Mouse (Mus musculus) adrenal gland, postnatal 14 days (tissue): ENCODE data around the gene Susd3. TPM values are rescaled to one million over a fixed set of nuclear protein-coding genes. Genes with fewer than 3 reads are reported as not detected.

ENCODE experiments used
- DNase-seq: peaks from one replicate; pipeline ENCODE4 v3.0.0; 2021; ENCODE audit warnings: mixed read lengths
- total RNA-seq: library from RNA; stranded (reverse); gene quantifications from 2 replicates; pipeline ENCODE4 v1.2.3, GENCODE M21; 2021

The Susd3 gene
- total RNA-seq, 1 experiment from 2014 or later = 0.70 TPM

- DNase-seq = no peak
Observed at GRCm38 (mm10) chr13:49212711-49213500, 35.6 kb downstream of the Susd3 start.

- no peak for DNase-seq
Observed at GRCm38 (mm10) chr13:49209306-49209705, 39.2 kb downstream of the Susd3 start.

DNA sequence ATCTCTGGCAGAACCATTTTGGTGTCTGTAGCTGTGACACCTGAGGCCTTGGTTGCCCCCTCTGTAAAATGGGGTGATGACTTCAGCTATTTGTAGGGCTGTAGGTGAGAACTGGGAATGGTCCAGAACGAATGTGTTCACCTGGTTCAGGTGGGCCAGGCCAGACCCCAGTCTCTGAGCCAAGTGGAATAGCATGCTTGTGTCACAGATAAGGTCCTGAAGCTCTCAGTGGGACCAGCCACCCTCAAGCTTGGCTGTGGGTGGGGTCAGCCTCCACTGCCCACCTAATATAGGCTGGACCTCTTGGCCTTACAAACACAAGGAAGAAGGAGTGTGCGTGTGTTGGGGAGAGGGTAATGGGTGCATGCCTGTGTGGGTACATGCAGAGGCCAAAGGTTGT is 42.2 kb downstream of the Susd3 start:
- no peak for DNase-seq

DNA sequence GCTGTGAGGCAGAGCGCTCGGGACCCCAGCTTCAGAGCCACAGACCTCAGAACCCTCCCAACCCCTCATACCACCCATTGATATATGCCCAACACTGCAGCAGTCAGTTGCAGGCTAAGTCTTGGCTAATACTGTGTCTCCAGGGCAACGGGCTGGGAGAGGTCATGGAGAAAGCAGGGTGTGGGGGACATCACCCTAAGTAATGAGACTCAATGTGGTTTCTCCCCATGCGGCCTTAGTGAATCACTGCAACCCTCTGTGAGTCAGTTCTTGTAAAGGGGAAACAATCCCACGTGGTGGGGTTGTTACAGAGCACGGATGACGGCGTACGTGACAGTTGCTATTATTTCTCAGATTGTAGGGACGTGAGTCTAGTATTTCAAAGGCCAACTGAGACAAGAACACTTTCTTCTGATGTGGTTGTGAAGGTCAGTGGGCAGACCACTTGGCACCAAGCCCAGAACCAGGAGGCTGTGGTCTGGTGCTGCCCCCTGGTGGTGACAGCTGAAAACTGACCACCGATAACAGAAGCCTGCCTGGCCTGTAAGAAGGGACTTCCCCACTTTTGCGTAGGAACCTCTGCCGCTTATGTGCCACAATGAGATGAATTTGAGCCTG is 43.0 kb downstream of the Susd3 start:
- DNase-seq = peak; percentile 95

- no peak for DNase-seq
Observed at GRCm38 (mm10) chr13:49202556-49202955, 46.0 kb downstream of the Susd3 start.

- DNase-seq = no peak
Observed at GRCm38 (mm10) chr13:49200688-49201087, 47.8 kb downstream of the Susd3 start.

- no peak for DNase-seq
Observed at GRCm38 (mm10) chr13:49199891-49200290, 48.6 kb downstream of the Susd3 start.

GRCm38 (mm10) chr13:49198734-49199133 is 49.8 kb downstream of the Susd3 start:
- no peak for DNase-seq

DNA sequence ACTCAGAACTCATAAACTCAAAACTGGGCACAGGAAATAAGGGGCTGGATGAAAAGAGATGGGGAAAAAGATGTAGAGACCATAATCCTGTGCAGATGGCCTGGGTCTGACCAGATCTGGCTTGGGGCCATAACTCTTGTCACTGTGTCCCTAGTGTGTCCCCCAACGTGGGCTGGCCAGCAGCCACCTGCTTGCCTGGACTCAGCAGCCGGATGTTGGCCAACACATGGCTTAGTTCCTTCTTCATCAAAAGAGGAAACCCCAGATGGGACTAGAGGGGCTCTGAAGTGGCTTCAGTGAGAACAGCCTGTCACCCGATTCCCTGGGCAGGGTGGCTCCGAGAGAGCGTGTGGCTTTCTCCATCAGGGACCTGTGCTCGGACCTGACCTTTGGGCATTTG is 51.7 kb downstream of the Susd3 start:
- peak; percentile 40 for DNase-seq

GRCm38 (mm10) chr13:49196211-49196610 is 52.3 kb downstream of the Susd3 start:
- no peak for DNase-seq

- DNase-seq = no peak
Observed at GRCm38 (mm10) chr13:49195651-49196050, 52.9 kb downstream of the Susd3 start.

- no peak for DNase-seq
Observed at GRCm38 (mm10) chr13:49194811-49195210, 53.7 kb downstream of the Susd3 start.

- no peak for DNase-seq
Observed at GRCm38 (mm10) chr13:49193650-49194049, 54.9 kb downstream of the Susd3 start.

GRCm38 (mm10) chr13:49192156-49192855 is 56.2 kb downstream of the Susd3 start:
- DNase-seq = no peak

DNA sequence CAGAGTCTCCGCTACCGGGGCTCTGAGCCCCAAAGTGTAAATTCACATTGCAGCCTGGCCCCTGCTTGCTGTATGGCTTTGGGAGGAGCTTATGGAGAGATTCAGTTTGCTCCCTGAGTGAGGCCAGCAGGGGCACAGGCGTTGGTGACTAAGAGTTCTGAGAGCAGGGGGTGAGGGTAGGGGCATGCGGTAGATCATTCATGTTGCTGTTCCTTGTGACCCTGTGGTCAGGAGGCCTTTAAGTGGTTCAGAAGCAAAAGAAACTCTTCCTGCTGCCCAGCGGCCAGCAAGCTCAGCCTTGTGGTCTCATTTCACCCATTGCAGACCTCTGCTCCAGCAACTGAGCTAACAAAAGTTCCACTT is 56.9 kb downstream of the Susd3 start:
- no peak for DNase-seq

DNA sequence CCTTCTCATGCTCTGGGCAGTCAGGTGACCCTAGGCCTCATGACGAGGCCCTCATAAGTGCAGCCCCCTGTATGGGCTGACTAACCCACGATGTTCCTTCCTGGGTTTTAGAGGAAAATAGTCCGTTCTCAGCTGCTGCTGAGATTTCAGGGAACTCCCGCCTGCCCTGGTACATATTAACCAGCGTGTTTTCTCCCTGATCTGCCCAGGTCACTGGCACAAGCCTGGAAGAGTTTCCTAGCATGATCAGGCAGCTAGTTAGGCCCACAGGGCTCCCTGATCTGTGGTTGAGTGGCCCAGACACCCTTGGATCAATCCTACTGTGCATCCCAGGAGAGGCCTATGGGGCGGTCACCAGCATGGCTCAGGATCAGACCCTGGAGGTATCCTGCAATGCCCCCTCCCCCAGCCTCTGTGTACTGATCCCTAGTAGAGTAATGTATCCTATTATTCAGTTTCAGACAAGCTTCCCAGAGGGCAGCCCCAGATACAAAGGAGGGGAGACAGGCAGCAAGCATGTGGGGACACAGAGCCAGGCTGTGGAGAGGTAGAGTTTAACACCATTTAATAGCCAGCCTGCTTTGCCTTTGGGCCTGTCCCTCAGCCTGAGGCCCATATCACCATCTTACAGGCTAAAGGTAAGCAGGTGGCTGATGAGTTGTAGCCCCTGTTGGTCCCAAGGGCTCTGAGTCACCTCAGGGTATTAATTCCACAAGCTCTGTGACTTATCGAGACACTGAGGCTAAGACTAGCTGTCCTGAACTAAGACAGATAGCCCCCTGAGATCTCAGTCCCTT is 57.4 kb downstream of the Susd3 start:
- DNase-seq = no peak

DNA sequence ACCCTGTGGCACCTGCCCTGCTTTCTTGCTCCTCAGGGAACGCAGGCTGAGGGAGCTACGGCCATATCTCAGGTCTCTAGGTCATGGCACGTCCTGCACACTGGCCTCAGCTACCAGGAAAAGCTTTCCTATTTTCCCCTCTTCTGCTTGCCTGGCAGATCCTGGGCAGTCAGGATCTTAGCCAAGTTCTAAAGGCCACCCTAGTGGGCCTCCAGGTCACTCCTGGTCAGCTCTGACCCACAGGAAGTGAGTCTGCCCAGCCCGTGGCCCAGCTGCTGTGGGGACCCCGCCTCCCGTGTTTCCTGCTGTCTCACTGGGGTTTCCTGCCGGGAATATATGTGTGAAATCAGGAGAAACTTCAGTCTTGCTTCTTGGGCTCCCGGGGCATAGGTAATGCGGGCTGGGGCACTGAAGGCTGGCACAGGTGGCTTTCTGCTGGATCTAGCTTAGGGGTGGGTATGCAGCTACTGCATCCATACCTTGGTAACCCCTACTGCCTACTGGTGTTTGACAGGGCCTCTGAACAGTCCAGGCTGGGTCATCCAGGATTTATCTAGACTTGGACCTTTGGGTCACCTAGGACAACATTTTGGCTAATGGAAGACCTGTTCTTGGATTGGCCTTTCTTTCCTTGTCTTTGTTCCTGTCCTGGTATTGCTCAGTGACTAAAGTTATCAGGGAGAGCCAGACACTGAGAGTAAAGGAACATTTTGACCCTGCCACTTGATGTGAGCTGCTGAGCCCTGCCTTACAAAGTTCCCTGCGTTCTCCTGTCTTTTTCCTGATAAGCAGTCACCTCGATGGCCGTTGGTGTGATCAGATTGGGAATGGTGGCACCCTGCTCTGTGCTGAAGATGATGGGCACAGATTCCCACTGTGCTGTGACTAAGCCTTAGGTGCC is 58.3 kb downstream of the Susd3 start:
- peak; percentile 74 for DNase-seq

- no peak for DNase-seq
Observed at GRCm38 (mm10) chr13:49188966-49189360, 59.5 kb downstream of the Susd3 start.

GRCm38 (mm10) chr13:49188219-49188965 is 60.1 kb downstream of the Susd3 start:
- peak; percentile 35 for DNase-seq
